ENCODE assay signal across 8 mouse cellular contexts in genomic region chr1:163403498-163404126, GRCm38 (mm10). TPM values are rescaled to one million over a fixed set of nuclear protein-coding genes. Genes with fewer than 3 reads are reported as not detected.
DNase-seq lines count a peak whose midpoint lies in the region; ATAC-seq and TF ChIP-seq lines count a peak whose summit lies in the region.

Gene Gorab (minus strand): TSS chr1:163403669.

- ATAC-seq in activated CD4-positive, CD25-positive, alpha-beta regulatory T cell, adult 4 months, result peak; percentile 99

- H3K27ac ChIP-seq in cortical plate, adult 2 months (ENCODE audit: insufficient read depth, low read length), result peak within 1 kb of the TSS; percentile 58

- no peak for TF ChIP-seq CTCF in cortical plate, adult 2 months (IDR thresholded peaks at IDR 0.05; ENCODE audit: extremely low read depth, insufficient read depth, low read length)

- no peaks in the 10 kb centered on the region for H3K36me3 ChIP-seq in megakaryocyte, embryonic 14.5 days (replicated peaks; ENCODE audit: low read length)

- H3K9me3 ChIP-seq in megakaryocyte, embryonic 14.5 days, result no peaks in the 10 kb centered on the region

- TF ChIP-seq POLR2A in cortical plate, adult 2 months (IDR thresholded peaks at IDR 0.05; ENCODE audit: extremely low read depth, insufficient read depth, low read length), result peak; percentile 46; the same call in 1 of the 2 replicates

- no peaks in the 10 kb centered on the region for H3K27me3 ChIP-seq in megakaryocyte, embryonic 14.5 days (replicated peaks)

- peak within 1 kb of the TSS; percentile 62 for H3K4me3 ChIP-seq in cortical plate, adult 2 months (ENCODE audit: insufficient read depth, low read length)
- H3K4me3 ChIP-seq in megakaryocyte, embryonic 14.5 days (replicated peaks), result peak within 1 kb of the TSS; percentile 95

- H3K4me1 ChIP-seq in cortical plate, adult 2 months (ENCODE audit: control insufficient read depth, insufficient read depth, low read length), result peaks cover 2% of the 10 kb centered on the region
- peaks cover 42% of the 10 kb centered on the region for H3K4me1 ChIP-seq in megakaryocyte, embryonic 14.5 days

- DNase-seq in gastrocnemius, adult 8-10 months (ENCODE audit: low spot score in 2 of 2), result peak; percentile 88 to 90
- DNase-seq in hindlimb bud, embryonic 11.5 days (ENCODE audit: extremely low spot score, low read depth, low spot score), result peak; percentile 85
- DNase-seq in left cerebral cortex, adult 8-10 months (ENCODE audit: low spot score in 2 of 2), result peak; percentile 93 to 98
- DNase-seq in right cerebral cortex, postnatal 10 days (ENCODE audit: low spot score in 2 of 2), result peak; percentile 98
- peak; percentile 91 for DNase-seq in urinary bladder, postnatal 25 days (ENCODE audit: low spot score)

RNA-seq across cellular contexts. Expression of gene Gorab, which starts in this region (rescaled TPM):
- polyA plus RNA-seq in activated CD4-positive, CD25-positive, alpha-beta regulatory T cell, adult 4 months (2017; shearing (Covaris generic)), result 1 to 10 TPM; 8.3 TPM
- polyA plus RNA-seq in cortical plate, adult 2 months (2012; rRNA removed), result 7.3 and 8.9 TPM in 2 replicates
- total RNA-seq in gastrocnemius, adult 8-10 months (2022), result 1 to 10 TPM; 2.0 to 2.4 (median 2.3) TPM
- 10 to 100 TPM in 3 of 4 experiments, 1 to 10 TPM in 1; 10.0 to 11.4 (median 10.6) TPM for total RNA-seq in left cerebral cortex, adult 8-10 months (2022)
- polyA plus RNA-seq in megakaryocyte, embryonic 14.5 days (2012; ENCODE audit: insufficient read depth, low replicate concordance), result 0.26 TPM in 1 of 2 replicates, not detected in the other

Comparison
In these comparisons a context has a peak if more than half of its experiments do, and no peak if none do; other contexts are left out.
1. Peak in every context shown above with its lines: DNase-seq, ATAC-seq, H3K4me3 ChIP-seq and H3K27ac ChIP-seq.